Mouse (Mus musculus) heart, adult 18-20 months (tissue): ENCODE data around the gene Golm1. TPM values are rescaled to one million over a fixed set of nuclear protein-coding genes. Genes with fewer than 3 reads are reported as not detected.
A peak's percentile ranks its signal among the peaks of the same experiment; 100 is the strongest.

Experiments used
- DNase-seq, 2 experiments: peaks; one replicate each; pipeline ENCODE4 v3.0.0; 2021 to 2022; ENCODE audit warnings: mixed read lengths in 1 of 2
- total RNA-seq, 2 experiments: library from RNA; stranded (reverse); gene quantifications; 2 replicates each; pipeline ENCODE4 v1.2.3; 2021

Gene Golm1
- total RNA-seq, 2 experiments from 2014 or later = 14.6 to 19.4 TPM

DNA sequence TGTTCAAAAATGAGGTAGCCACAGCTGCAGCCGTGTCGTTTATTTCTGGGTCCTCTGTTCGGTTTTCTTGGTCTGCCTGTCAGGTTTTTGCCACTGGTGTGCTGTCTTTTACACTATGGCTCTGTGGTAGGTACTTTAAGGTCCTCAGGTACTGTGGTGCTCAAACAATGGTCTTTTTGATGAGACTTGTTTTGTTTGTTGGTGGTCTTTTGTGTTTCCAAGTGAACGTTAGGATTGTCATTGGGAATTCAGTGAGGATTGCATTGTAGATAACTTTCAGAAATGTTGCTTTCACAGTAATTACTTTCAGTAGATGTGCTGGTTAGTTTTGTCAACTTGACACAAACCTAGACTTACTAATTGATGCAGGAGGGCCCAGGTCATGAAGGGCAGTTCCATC lies 85.9 kb downstream of the Golm1 start:
- no peak for DNase-seq

DNA sequence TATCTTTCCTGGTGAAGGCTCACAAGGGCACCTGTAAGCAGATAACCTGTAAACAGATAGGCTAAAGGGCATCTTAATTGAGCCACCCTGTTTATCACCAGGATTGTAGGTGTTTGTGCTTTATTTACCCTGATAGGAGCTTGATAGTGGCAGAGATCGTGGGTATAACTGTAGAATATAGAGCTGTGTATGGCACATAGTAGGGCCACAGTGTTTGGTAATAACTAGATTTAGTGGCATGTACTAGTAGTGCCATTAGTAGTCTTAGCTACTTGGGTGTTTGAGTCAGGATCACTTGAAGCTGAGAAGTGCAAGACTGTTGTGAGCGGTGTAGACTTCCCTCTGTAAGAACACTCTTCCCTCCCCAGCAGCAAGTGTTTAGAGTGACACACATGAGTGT lies 88.4 kb downstream of the Golm1 start:
- no peak for DNase-seq

DNA sequence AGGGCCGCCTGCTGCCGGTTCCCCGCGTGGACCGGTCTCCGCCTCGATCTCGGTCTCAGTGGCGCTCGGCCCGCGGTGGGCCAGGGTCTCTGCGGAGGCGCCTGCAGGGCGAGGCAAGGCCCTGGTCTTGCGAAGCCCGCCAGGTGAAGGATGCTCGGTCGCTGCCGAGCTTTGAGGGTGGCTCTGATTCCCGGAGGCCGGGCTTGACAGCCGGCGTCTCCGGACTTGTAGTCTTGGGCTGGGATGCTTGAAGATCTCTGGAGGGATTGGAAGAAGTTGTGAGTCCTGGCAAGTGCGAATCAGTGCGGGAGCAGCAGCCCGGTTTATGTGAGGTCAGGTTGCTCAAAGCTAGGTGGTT lies 90.0 kb downstream of the Golm1 start:
- DNase-seq = peak in 1 of 2 experiments; percentile 60

DNA sequence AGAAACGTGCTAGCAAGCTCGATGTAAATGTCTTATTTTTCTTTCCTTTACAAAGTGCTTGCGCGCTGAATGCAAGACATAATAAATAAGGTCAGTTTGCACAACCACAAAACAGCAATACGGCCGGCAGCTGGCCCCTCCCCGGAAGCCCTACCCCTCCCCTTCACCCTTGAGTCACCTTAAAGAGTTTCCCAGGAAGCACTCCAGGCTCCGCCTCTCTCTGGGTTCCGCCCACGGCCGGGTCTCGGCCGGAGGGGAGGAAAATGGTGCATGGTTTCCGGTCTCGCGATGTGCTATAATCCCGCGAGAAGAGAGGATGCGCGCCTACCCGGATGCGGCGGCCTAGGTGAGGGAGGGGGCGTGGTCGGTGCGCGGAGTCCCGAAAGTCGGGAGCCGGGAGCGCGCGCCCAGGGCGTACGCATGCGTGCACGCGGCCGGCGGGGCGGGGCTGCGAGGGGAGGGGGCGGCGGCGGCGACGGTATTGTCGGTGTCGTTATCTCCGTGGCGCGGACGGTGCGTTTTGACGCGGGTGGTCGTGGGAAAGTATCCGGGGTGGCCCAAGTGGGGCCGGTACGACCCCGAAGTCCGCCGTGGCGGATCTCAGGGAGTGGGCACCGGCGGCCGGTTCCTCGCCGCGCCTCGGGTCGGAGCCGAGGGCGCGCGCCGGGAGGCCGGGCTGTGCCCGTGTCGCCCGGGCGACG lies 90.5 kb downstream of the Golm1 start, which contains the start of the genes Agtpbp1 and Naa35:
Agtpbp1 (minus strand) TSS at position 281 of the 701 bp plus-strand sequence.
Naa35 (plus strand) TSS at position 313 of the 701 bp plus-strand sequence.
- DNase-seq = peak; percentile 100

Other genes with a start within 250 kb of the Golm1 start
- 100 to 1,000 TPM; 129 to 156 TPM for gene Agtpbp1, start 90.6 kb downstream of the Golm1 start, total RNA-seq
- 10 to 100 TPM; 91.4 to 92.6 TPM for gene Naa35, start 90.6 kb downstream of the Golm1 start, total RNA-seq
- not detected for gene 4921517D22Rik, start 18.3 kb upstream of the Golm1 start, total RNA-seq
- not detected for gene Spata31d1a, start 34.5 kb upstream of the Golm1 start, total RNA-seq
- under 1 TPM in 1 of 2 experiments, not detected in 1; 0.05 TPM for gene Spata31d1b, start 36.5 kb upstream of the Golm1 start, total RNA-seq
- gene Spata31d1d, start 55.9 kb upstream of the Golm1 start, total RNA-seq = not detected
- not detected for gene 1700014D04Rik, start 70.9 kb upstream of the Golm1 start, total RNA-seq
- 100 to 1,000 TPM; 235 to 252 TPM for gene Isca1, start 94.0 kb upstream of the Golm1 start, total RNA-seq
- not detected for gene Gm49354, start 106.4 kb upstream of the Golm1 start, total RNA-seq
- 10 to 100 TPM; 40.3 to 41.1 TPM for gene Tut7, start 147.3 kb upstream of the Golm1 start, total RNA-seq